Mouse (Mus musculus) intestine, embryonic 14.5 days (tissue): ENCODE measurements around the gene Grin1. TPM values are rescaled to one million over a fixed set of nuclear protein-coding genes. Genes with fewer than 3 reads are reported as not detected.

Experiments used
- ATAC-seq: fragments of 200-750 bp; cut with Nextera tagmentation; replicated peaks from 2 replicates; pipeline ENCODE4 v1.8.0; 2017; ENCODE audit warnings: low read depth, moderate number of reproducible peaks, moderate TSS enrichment, moderate library complexity; ENCODE audit not compliant: low FRiP score, low TSS enrichment
- DNase-seq: peaks from one replicate; pipeline ENCODE4 v3.0.0-alpha.2; 2018; ENCODE audit warnings: low spot score
- H3K27ac ChIP-seq: fragments of 300-500 bp; sonication (generic); 2 replicates; pipeline ENCODE4 v1.5.1; 2014; ENCODE audit warnings: low read depth, mild to moderate bottlenecking, control low read depth
- H3K27me3 ChIP-seq: fragments of 300-500 bp; sonication (generic); replicated peaks from 2 replicates; pipeline ENCODE4 v1.6.1; 2014; ENCODE audit warnings: low read length, control low read depth; ENCODE audit not compliant: control insufficient read depth, insufficient read depth
- H3K36me3 ChIP-seq: fragments of 300-500 bp; sonication (generic); 2 replicates; pipeline ENCODE4 v1.6.1; 2014; ENCODE audit warnings: low read length, control low read depth; ENCODE audit not compliant: control insufficient read depth, insufficient read depth
- H3K4me1 ChIP-seq: fragments of 300-500 bp; sonication (generic); replicated peaks from 2 replicates; pipeline ENCODE4 v1.6.1; 2014; ENCODE audit warnings: low read length, control low read depth, mixed read lengths; ENCODE audit not compliant: control insufficient read depth, insufficient read depth
- H3K4me2 ChIP-seq: fragments of 300-500 bp; sonication (generic); 2 replicates; pipeline ENCODE4 v1.6.1; 2014; ENCODE audit warnings: low read length
- H3K4me3 ChIP-seq: fragments of 300-500 bp; sonication (generic); 2 replicates; pipeline ENCODE4 v1.5.1; 2014; ENCODE audit warnings: low read depth, low read length, control low read depth, mixed read lengths
- H3K9ac ChIP-seq: fragments of 300-500 bp; sonication (generic); 2 replicates; pipeline ENCODE4 v1.6.1; 2014; ENCODE audit warnings: mild to moderate bottlenecking, low read length
- H3K9me3 ChIP-seq: fragments of 300-500 bp; sonication (generic); 2 replicates; pipeline ENCODE4 v1.6.1; 2016; ENCODE audit warnings: low read length, control low read depth; ENCODE audit not compliant: control insufficient read depth
- WGBS: fragments of 180-500 bp; shearing (Covaris S2); extraction: QIAGEN DNeasy Blood & Tissue Kit; methylation state at CpG from one replicate; pipeline ENCODE4 v1.1.7; 2014; 5-methylcytosine and 5-hydroxymethylcytosine counted together
- polyA plus RNA-seq: library from polyadenylated mRNA; unstranded; fragments of >200 nt; fragmentation: Nextera tagmentation; extraction: Ambion mirVana; gene quantifications from 2 replicates; pipeline ENCODE4 v1.2.1, GENCODE M21; 2014

Gene Grin1
- polyA plus RNA-seq, 1 experiment from 2014 or later: 2.4 TPM

DNA sequence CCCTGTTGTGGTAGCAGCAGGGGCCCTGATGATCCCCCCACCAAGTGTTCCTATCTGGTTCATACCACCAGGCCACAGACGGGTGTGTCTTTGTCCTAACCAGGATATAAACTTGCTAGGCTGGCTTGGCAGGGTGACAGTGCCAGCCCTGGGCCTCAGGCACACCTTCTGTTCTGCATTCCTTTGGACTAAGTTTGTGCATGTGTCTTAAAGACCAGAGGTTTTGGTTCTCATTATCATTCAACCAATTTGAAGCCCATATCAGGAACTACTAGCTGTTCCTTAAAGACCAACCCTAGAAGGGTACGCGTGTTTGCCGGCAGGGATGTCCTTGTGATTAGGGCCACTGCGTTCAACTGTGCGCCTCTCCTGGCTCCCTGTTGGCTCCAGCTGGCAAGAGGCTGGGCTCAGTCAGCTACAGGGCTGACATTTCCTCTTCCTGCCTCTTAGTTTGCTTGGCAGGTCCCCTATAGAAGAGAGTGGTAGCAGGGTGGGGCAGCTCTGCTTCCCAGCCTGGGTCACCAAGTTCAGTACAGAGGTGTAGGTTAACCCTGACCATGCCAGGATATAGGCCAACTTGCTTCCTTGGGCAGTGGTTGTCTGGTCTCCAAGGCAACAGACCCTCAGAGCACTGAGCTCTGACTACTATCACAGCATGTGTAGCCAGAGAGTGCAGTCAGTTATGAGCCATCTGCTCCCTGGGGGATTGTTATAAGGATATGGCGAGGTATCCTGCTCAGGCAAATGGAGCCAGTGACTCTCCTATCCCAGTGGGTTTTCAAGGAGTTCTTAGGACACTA, 31.9 kb downstream of the Grin1 start:
- ATAC-seq: 0 out of 2 replicates have a peak, but pooled peaks have one; percentile 37
- Histone ChIP-seq H3K9me3 (no peaks in the 10 kb centered on the region), H3K9ac (no peak overlapping the region), H3K36me3 (peaks cover 41% of the 10 kb centered on the region), H3K4me2 (no peak overlapping the region), H3K4me1 (peaks cover 2% of the 10 kb centered on the region; the same call in 1 of the 2 replicates), H3K4me3 (no peak overlapping the region), H3K27me3 (peaks cover 43% of the 10 kb centered on the region), H3K27ac (peak overlapping the region; percentile 2; the same call in 1 of the 2 replicates)
- WGBS: 54% methylated on average over 7 of the region's 7 CpGs
- DNase-seq: no peak

DNA sequence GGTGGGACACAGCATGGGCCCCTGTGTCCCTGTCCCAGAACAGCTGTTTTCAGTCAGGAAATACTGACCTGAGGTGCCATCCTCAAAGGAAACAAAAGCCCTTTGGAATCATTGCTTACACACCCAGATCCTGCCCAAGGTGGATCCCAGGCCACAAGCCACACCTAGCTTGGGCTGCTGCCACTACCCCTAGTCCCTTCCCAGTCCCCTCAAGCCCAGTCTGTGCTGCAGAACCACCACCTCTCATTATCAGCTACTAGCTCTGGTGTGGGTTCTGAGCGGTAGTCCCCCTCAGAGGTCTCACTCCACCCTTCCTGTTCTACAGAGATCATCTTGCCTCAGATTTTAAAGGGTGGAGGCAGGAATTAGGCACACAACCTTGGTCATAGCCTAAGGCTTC, 32.7 kb downstream of the Grin1 start:
- H3K36me3 ChIP-seq: peaks cover 45% of the 10 kb centered on the region
- peak overlapping the region; percentile 2; the same call in 1 of the 2 replicates for H3K27ac ChIP-seq
- DNase-seq (no peak), ATAC-seq (no peak)
- 79% methylated on average over 1 of the region's 1 CpGs for WGBS
- H3K9me3 ChIP-seq: no peaks in the 10 kb centered on the region
- no peak overlapping the region for H3K4me2 ChIP-seq
- peaks cover 36% of the 10 kb centered on the region for H3K27me3 ChIP-seq
- H3K4me3 ChIP-seq: no peak overlapping the region
- H3K9ac ChIP-seq: no peak overlapping the region
- H3K4me1 ChIP-seq: no peaks in the 10 kb centered on the region

DNA sequence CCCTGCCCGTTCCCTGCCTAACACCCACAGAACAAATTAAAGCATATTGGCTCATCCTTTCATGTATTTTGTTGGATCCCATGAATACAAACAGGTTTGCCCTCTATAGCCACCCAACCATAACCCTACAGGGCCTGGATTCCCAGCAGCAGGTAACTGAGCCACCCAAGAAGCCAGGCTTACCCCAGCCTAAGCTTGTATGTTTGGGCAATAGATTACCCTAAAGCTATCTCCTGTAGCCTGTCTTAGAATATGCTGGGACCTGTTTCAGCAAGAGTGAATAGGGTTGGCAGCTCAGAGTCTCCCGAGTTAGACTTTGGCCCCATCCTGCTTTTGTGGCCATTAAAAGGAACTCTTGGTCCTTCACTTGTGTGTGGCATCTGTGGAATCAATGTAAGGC, 33.4 kb downstream of the Grin1 start:
- Histone ChIP-seq H3K4me3 (no peak overlapping the region), H3K36me3 (peaks cover 52% of the 10 kb centered on the region), H3K27ac (no peak overlapping the region), H3K4me1 (no peaks in the 10 kb centered on the region), H3K4me2 (no peak overlapping the region), H3K9ac (no peak overlapping the region), H3K9me3 (no peaks in the 10 kb centered on the region), H3K27me3 (peaks cover 28% of the 10 kb centered on the region)
- 87% methylated on average over 2 of the region's 2 CpGs for WGBS
- ATAC-seq: no peak
- no peak for DNase-seq

DNA sequence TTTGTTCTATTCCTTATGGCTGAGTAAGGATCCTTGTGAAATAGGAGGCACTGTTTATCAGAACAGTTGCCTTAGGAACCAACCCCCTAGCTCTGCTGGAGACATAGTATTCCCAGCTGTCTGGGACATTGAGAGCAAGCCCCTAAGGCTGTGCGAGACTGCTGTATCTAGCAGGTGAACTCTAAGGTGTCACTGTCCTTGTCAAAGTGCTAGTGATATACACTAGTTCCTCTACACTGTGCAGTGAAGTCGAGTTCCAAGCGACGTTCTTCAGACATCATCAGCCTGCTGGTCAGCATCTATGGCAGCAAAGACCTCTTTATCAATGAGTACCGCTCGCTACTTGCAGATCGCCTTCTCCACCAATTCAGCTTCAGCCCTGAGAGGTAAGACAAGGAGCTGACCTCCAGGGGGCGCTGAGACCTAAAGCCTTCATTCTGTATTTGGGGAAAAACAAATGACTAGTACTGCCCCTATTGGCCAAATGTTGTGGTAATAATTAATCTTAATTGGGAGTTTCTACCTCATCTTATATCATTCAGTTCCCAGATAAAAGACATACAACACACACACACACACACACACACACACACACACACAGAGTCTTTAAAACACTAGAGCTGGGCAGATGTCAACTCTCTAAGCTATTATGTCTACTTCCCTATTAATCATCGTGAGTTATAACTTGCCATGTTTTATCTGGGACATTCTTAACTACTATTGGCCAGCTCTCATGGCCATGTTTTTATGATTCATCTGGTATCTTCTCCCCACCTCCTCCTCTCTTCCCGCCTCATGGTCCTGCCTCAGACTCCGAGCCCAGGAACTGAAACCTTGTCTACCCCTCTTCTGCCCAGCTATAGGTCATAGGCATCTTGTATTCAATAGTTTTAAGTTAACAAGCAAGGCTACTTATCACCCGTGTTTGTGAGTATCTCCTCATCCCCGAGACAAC, 39.8 kb downstream of the Grin1 start:
- no peak for ATAC-seq
- peaks cover 95% of the 10 kb centered on the region for H3K36me3 ChIP-seq
- WGBS: 65% methylated on average over 13 of the region's 13 CpGs

DNA sequence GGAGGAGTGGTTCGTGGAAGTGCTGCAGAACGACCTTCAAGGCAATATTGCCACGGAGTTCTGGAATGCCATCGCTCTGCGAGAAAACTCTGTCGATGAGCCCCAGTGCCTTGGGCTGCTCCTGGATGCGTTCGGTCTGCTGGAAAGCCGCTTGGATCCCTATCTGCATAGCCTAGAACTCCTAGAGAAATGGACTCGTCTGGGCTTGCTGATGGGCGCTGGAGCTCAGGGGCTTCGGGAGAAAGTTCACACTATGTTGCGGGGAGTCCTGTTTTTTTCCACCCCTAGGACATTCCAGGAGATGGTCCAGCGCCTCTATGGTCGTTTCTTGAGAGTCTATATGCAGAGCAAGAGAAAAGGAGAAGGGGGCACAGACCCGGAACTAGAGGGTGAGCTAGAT, 46.0 kb downstream of the Grin1 start:
- no peaks in the 10 kb centered on the region for H3K27me3 ChIP-seq
- ATAC-seq (no peak), DNase-seq (no peak)
- no peaks in the 10 kb centered on the region for H3K9me3 ChIP-seq
- peaks cover 24% of the 10 kb centered on the region for H3K4me1 ChIP-seq
- peaks cover 71% of the 10 kb centered on the region for H3K36me3 ChIP-seq
- H3K9ac ChIP-seq: peak overlapping the region; percentile 83
- peak overlapping the region; percentile 91 for H3K4me3 ChIP-seq
- WGBS: 33% methylated on average over 16 of the region's 16 CpGs
- H3K4me2 ChIP-seq: peak overlapping the region; percentile 98
- H3K27ac ChIP-seq: peak overlapping the region; percentile 20; the same call in 1 of the 2 replicates

More for the DNA sequence above, 39.8 kb downstream of the Grin1 start:
- H3K9ac ChIP-seq: no peak overlapping the region
- no peak overlapping the region for H3K4me3 ChIP-seq
- H3K9me3 ChIP-seq: no peaks in the 10 kb centered on the region
- peak; percentile 93 for DNase-seq
- H3K27me3 ChIP-seq: no peaks in the 10 kb centered on the region
- H3K4me1 ChIP-seq: no peaks in the 10 kb centered on the region
- no peak overlapping the region for H3K4me2 ChIP-seq
- H3K27ac ChIP-seq: no peak overlapping the region

DNA sequence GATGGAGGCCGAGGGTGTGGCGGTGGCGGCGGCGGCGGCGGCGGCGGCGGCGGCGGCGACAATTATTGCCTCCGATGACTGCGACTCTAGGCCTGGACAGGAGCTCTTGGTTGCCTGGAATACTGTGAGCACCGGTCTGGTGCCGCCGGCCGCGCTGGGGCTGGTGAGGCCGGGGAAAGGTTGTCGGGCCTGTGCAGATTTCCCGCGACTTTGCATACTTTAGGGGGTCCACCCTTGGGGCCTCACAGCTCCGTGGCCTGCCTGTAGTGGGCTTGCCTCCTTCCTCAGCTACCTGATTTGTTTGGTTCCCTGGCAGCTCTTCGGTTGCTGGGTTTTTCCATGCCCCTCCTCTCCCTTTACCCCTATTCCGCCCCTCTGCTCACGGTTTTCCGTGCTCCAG, 46.5 kb downstream of the Grin1 start:
- Histone ChIP-seq H3K9me3 (no peaks in the 10 kb centered on the region), H3K4me2 (peak overlapping the region; percentile 98), H3K4me3 (peak overlapping the region; percentile 91), H3K27me3 (no peaks in the 10 kb centered on the region), H3K4me1 (peaks cover 24% of the 10 kb centered on the region), H3K27ac (peak overlapping the region; percentile 20; the same call in 1 of the 2 replicates), H3K36me3 (peaks cover 66% of the 10 kb centered on the region), H3K9ac (peak overlapping the region; percentile 83)
- no peak for DNase-seq
- WGBS: under 1% methylated on average over 29 of the region's 29 CpGs
- peak; percentile 77 for ATAC-seq

DNA sequence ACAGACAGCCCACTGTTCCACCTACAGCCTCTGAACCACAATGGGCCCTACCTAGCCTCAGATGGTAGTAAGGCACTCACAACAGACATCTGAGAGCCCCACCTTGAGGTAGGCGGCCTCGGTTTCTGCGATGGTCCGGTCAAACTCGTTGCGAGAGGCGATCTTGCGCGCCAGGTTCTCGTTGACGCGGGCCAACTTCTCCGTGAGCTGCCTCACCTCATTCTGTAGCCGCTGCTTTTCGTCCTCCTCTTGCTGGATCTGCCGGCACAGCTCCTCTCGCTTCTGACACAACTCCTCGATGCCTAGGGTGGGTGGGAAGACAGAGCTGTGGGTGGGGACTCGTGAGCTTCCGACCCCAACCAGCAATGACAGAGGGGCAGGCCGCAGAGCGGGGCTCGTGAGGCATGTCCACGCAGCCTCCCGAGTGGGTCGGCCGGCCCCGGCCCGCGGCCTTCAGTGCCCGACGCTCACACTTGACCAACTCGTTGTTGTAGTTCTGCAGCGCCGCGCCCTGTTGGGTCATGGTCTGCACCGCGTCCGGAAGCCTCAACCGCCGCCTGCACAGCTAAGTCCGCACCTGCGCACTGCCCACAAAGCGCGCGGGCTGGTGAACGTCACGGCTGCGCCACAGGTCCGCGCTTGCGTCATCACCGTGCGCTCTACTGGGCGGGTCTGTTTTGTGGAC, 47.0 kb downstream of the Grin1 start, which contains the start of the genes Ssna1 and Anapc2:
Gene Ssna1 (minus strand): TSS at position 612 of the 685 bp plus-strand sequence.
Gene Anapc2 (plus strand): TSS at position 652 of the 685 bp plus-strand sequence.
- under 1% methylated on average over 47 of the region's 55 CpGs for WGBS
- peaks cover 61% of the 10 kb centered on the region for H3K36me3 ChIP-seq
- peaks cover 25% of the 10 kb centered on the region for H3K4me1 ChIP-seq
- no peaks in the 10 kb centered on the region for H3K27me3 ChIP-seq
- ATAC-seq (peak; percentile 96), DNase-seq (peak; percentile 100)
- H3K9me3 ChIP-seq: no peaks in the 10 kb centered on the region
- H3K4me3 ChIP-seq: peak within 1 kb of the TSS; percentile 91
- H3K4me2 ChIP-seq: peak within 1 kb of the TSS; percentile 98
- H3K9ac ChIP-seq: peak within 1 kb of the TSS; percentile 83
- peak within 1 kb of the TSS; percentile 70 for H3K27ac ChIP-seq
